Comparison of ENCODE assay signal across 30 mouse cellular contexts in genomic region chr6:97323951-97324350, GRCm38 (mm10).
"Had no signal": no experiment of that assay in that cellular context is flagged by ENCODE, and none has a peak within 500 bp of the region (broad histone marks: within the 10 kb centered on the region; RNA-seq: fewer than 3 reads in every experiment).

No protein-coding gene starts in this region.

- H3K9me3 ChIP-seq: limb, embryonic 10.5 days; limb, embryonic 12.5 days; limb, embryonic 13.5 days; limb, embryonic 15.5 days; liver, embryonic 12.5 days; liver, embryonic 13.5 days; liver, embryonic 15.5 days; lung, embryonic 15.5 days; midbrain, embryonic 10.5 days; midbrain, embryonic 12.5 days; midbrain, embryonic 13.5 days; midbrain, embryonic 15.5 days had no signal

- H3K27me3 ChIP-seq: limb, embryonic 12.5 days; limb, embryonic 13.5 days; limb, embryonic 15.5 days; liver, embryonic 12.5 days; liver, embryonic 13.5 days; liver, embryonic 15.5 days; lung, embryonic 15.5 days; megakaryocyte, embryonic 14.5 days; midbrain, embryonic 12.5 days; midbrain, embryonic 13.5 days; midbrain, embryonic 15.5 days had no signal

- H3K9ac ChIP-seq: limb, embryonic 12.5 days; limb, embryonic 13.5 days; limb, embryonic 15.5 days; liver, embryonic 12.5 days; liver, embryonic 13.5 days; liver, embryonic 14.5 days; liver, embryonic 15.5 days; liver, postnatal 0 days; lung, embryonic 14.5 days; lung, embryonic 15.5 days; midbrain, embryonic 12.5 days; midbrain, embryonic 13.5 days; midbrain, embryonic 15.5 days had no signal

- ATAC-seq: liver, embryonic 12.5 days; liver, postnatal 0 days; lung, postnatal 0 days; midbrain, embryonic 13.5 days; midbrain, embryonic 15.5 days had no signal

- DNase-seq: left cerebral cortex, postnatal 4 days; liver; liver, embryonic 13.5 days; liver, postnatal 0 days; lung, adult 18-20 months; lung, adult 2 months; lung, embryonic 14.5 days; lung, postnatal 10 days; lung, postnatal 14 days; lung, postnatal 36 days; lung, postnatal 4 days; midbrain, embryonic 14.5 days had no signal

- H3K4me1 ChIP-seq: limb, embryonic 10.5 days; limb, embryonic 12.5 days; limb, embryonic 15.5 days; midbrain, embryonic 12.5 days; midbrain, embryonic 13.5 days; midbrain, embryonic 15.5 days had no signal

- H3K4me2 ChIP-seq: limb, embryonic 12.5 days; limb, embryonic 13.5 days; limb, embryonic 15.5 days; liver, embryonic 11.5 days; liver, embryonic 12.5 days; liver, embryonic 13.5 days; liver, embryonic 15.5 days; lung, embryonic 14.5 days; lung, embryonic 15.5 days; midbrain, embryonic 12.5 days; midbrain, embryonic 13.5 days; midbrain, embryonic 15.5 days had no signal

- H3K36me3 ChIP-seq: limb, embryonic 12.5 days; limb, embryonic 13.5 days; limb, embryonic 15.5 days; midbrain, embryonic 15.5 days had no signal

- H3K4me3 ChIP-seq: left cerebral cortex, adult 2 months; limb, embryonic 10.5 days; limb, embryonic 12.5 days; limb, embryonic 13.5 days; limb, embryonic 15.5 days; liver, embryonic 12.5 days; liver, embryonic 13.5 days; liver, embryonic 15.5 days; lung, embryonic 15.5 days; megakaryocyte, embryonic 14.5 days; midbrain, embryonic 10.5 days; midbrain, embryonic 12.5 days; midbrain, embryonic 13.5 days; midbrain, embryonic 15.5 days; myocyte had no signal

- H3K27ac ChIP-seq: left cerebral cortex, adult 2 months; limb, embryonic 10.5 days; limb, embryonic 12.5 days; limb, embryonic 13.5 days; limb, embryonic 15.5 days; liver, embryonic 12.5 days; liver, embryonic 13.5 days; liver, embryonic 14.5 days; liver, embryonic 15.5 days; lung, embryonic 15.5 days; macrophage; midbrain, embryonic 10.5 days; midbrain, embryonic 12.5 days; midbrain, embryonic 13.5 days; midbrain, embryonic 15.5 days had no signal
